Mouse (Mus musculus) B cell, adult (primary cell): ENCODE results near the gene Ddx39b. TPM values are rescaled to one million over a fixed set of nuclear protein-coding genes. Genes with fewer than 3 reads are reported as not detected.

Experiments
- total RNA-seq: library from RNA; stranded (reverse); gene quantifications from 4 replicates; pipeline ENCODE4 v1.2.4, GENCODE M21; 2023; ENCODE audit not compliant: inconsistent age

The Ddx39b gene
- total RNA-seq: 432 to 470 TPM (median 447 TPM) in 4 replicates

GRCm38 (mm10) chr17:35241305-35242014 is at the start of gene Ddx39b:
Gene Ddx39b, plus strand, starts transcription at chr17:35241746.

GRCm38 (mm10) chr17:35193881-35194843 is 47.4 kb upstream of the Ddx39b start, which contains the start of gene Ltb:
Gene Ltb, plus strand, starts transcription at chr17:35194439.

DNA sequence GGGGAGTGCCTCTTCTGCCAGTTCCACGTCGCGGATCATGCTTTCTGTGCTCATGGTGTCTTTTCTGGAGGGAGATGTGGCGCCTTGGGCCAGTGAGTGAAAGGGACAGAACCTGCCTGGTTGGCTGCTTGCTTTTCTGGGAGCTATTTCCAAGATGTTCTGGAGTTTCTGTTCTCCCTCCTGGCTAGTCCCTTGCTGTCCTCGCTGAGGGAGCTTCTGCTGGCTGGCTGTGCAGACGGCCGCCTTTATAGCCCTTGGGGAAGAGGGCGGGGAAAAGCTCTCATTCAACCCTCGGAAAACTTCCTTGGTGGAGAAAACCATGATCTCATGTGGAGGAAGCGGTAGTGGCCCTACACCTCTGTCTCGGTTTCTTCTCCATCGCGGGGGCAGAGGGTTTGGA is 39.8 kb upstream of the Ddx39b start, which contains the start of gene Tnf:
Gene Tnf (minus strand): TSS at position 221 of the 400 bp plus-strand sequence.

DNA sequence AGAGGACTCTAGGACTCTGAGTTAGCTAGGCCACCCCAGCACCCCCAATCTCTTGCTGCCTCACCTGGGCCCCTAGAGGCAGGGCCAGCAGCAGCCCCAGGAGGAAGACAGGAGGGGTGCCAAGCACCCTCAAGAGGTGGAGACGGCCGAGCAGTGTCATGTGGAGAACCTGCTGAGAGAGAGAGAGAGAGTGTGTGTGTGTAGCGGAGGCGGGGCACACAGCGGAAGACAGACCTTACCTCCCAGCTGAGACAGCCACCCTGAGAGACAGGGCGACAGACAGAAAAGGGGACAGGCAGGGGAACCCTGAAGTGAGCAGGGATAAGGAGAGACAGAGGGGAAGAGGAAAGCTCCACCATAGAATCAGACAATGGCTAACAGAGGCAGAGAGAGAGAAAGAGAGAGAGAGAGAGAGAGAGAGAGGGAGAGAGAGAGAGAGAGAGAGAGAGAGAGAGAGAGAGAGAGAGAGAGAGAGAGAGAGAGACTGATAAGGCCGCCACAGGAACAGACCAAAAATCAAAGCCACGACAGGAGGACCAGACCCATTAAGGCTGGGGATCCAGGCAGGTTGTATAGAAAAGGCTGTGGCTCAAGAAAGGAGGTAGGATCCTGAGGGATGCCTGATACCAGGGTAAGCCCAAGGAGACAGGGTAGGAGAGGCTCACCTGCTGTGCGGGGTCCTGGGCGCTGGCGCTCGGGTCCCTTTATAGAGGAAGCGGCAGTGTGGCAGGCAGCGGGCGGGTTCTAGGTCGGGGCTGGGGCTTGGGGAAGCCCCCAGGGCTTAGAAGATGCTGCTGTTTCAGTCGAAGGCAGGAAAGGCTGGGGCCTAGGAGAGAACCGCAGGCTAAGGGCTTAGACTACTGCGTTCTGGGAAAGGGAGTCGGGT is 36.8 kb upstream of the Ddx39b start, which contains the start of gene Lta:
Gene Lta (minus strand): TSS at position 858 of the 886 bp plus-strand sequence.

DNA sequence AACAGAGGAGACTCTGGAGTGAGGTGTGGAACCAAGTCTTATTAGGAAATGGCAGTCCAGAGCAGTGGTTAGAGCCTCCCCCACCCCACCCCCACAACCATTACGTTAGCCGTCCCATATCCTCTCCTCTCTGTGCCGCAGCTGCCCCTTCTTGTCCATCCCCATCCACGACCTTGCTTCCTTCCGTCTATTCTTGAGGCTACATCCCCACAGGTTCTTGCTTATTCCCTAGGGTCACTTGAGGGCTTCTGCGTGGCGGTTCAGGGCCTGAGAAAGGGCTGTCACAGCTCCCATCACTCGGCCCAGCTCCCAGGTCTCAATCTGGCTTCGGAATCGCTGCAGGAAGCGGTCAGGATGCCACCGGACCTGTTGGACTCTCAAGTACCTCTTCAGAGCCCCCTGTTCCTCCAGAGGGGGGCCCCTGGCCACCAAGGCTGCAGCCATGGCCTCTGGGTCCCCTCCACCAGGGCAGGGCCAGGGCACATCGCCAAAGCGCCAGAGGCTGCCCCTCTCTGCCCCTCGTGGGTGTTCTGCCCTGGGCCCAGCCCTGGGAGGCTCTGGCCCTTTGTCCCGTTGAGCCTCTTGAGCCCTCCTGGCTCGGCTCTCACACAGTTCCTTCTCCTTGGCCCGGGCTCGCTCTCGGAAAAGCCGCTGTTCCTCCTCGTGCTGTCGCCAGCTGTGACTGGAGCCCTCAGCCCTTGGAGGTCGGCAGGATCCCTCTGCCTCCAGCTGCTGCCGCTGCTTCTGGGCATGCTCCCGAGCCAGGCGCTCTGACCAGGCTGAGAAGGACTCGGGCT is 21.2 kb upstream of the Ddx39b start, which contains the start of gene Gm16181:
Gene Gm16181 (plus strand): TSS at position 679 of the 797 bp plus-strand sequence.

GRCm38 (mm10) chr17:35233114-35233980 is 8.2 kb upstream of the Ddx39b start, which contains the start of gene Atp6v1g2:
Gene Atp6v1g2, plus strand, starts transcription at chr17:35233660.

GRCm38 (mm10) chr17:35235614-35236389 is 5.7 kb upstream of the Ddx39b start, which contains the start of gene Nfkbil1:
Gene Nfkbil1, minus strand, starts transcription at chr17:35235792.

DNA sequence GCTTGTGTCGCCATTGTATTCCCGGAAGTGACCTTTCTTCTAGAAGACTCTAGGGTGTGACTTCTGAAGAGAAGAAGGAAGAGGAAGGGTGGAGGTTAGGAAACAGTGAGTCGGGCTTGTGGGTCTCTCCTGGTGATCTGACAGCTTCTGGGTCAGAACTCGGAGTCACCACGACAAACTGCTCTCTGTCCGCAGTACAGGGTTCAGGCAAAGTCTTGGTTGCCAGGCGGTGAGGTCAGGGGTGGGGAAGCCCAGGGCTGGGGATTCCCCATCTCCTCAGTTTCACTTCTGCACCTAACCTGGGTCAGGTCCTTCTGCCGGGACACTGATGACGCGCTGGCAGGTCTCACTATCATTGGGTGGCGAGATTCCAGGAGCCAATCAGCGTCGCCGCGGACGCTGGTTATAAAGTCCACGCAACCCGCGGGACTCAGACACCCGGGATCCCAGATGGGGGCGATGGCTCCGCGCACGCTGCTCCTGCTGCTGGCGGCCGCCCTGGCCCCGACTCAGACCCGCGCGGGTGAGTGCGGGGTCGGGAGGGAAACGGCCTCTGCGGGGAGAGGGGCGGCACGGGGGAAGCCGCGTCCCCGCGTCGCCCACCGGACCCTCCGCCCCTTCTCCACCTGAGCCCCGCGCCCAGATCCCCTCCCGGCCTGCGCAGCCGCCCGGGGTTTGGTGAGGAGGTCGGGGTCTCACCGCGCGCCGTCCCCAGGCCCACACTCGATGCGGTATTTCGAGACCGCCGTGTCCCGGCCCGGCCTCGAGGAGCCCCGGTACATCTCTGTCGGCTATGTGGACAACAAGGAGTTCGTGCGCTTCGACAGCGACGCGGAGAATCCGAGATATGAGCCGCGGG is 21.3 kb downstream of the Ddx39b start, which contains the start of gene H2-D1:
Gene H2-D1 (plus strand): TSS at position 67 of the 859 bp plus-strand sequence.

Other genes with a start within 250 kb of the Ddx39b start
- 269 to 300 TPM (median 290 TPM) in 4 replicates for gene Vars, start 240.8 kb upstream of the Ddx39b start, total RNA-seq
- gene Vwa7, start 225.2 kb upstream of the Ddx39b start, total RNA-seq: 0.16 to 0.54 TPM (median 0.25 TPM) in 4 replicates
- 3.4 to 6.4 TPM (median 4.6 TPM) in 4 replicates for gene Sapcd1, start 213.7 kb upstream of the Ddx39b start, total RNA-seq
- 6.1 to 10.5 TPM (median 9.2 TPM) in 4 replicates for gene Msh5, start 195.0 kb upstream of the Ddx39b start, total RNA-seq
- gene Clic1, start 191.8 kb upstream of the Ddx39b start, total RNA-seq: 196 to 218 TPM (median 210 TPM) in 4 replicates
- 2.6 to 4.8 TPM (median 4.2 TPM) in 4 replicates for gene Ddah2, start 182.7 kb upstream of the Ddx39b start, total RNA-seq
- gene Ly6g6c, start 176.4 kb upstream of the Ddx39b start, total RNA-seq: not detected in 4 replicates
- gene Mpig6b, start 175.6 kb upstream of the Ddx39b start, total RNA-seq: 0.45 TPM in 1 of 4 replicates, not detected in the others
- gene Ly6g6e, start 164.8 kb upstream of the Ddx39b start, total RNA-seq: not detected in 4 replicates
- gene Ly6g6d, start 163.7 kb upstream of the Ddx39b start, total RNA-seq: not detected in 4 replicates
- gene Ly6g6f, start 156.1 kb upstream of the Ddx39b start, total RNA-seq: not detected in 4 replicates
- 76.3 to 80.8 TPM (median 77.2 TPM) in 4 replicates for gene Abhd16a, start 152.5 kb upstream of the Ddx39b start, total RNA-seq
- not detected in 4 replicates for gene Ly6g5c, start 133.5 kb upstream of the Ddx39b start, total RNA-seq
- 0.93 to 1.6 TPM (median 1.2 TPM) in 4 replicates for gene Ly6g5b, start 126.3 kb upstream of the Ddx39b start, total RNA-seq
- 24.7 to 31.8 TPM (median 30.3 TPM) in 4 replicates for gene Gpank1, start 120.3 kb upstream of the Ddx39b start, total RNA-seq
- gene Csnk2b, start 119.7 kb upstream of the Ddx39b start, total RNA-seq: 121 to 143 TPM (median 135 TPM) in 4 replicates
- gene D17H6S53E, start 115.4 kb upstream of the Ddx39b start, total RNA-seq: 10.6 to 19.4 TPM (median 13.7 TPM) in 4 replicates
- 0.51 to 2.8 TPM (median 0.69 TPM) in 3 of 4 replicates, not detected in the other for gene Apom, start 109.7 kb upstream of the Ddx39b start, total RNA-seq
- 446 to 480 TPM (median 464 TPM) in 4 replicates for gene Bag6, start 106.6 kb upstream of the Ddx39b start, total RNA-seq
- 328 to 347 TPM (median 341 TPM) in 4 replicates for gene Prrc2a, start 76.8 kb upstream of the Ddx39b start, total RNA-seq
- gene Aif1, start 65.7 kb upstream of the Ddx39b start, total RNA-seq: 4.4 to 9.9 TPM (median 8.0 TPM) in 4 replicates
- gene Lst1, start 53.3 kb upstream of the Ddx39b start, total RNA-seq: 38.1 to 43.3 TPM (median 40.2 TPM) in 4 replicates
- 564 to 668 TPM (median 599 TPM) in 4 replicates for gene Ltb, start 47.3 kb upstream of the Ddx39b start, total RNA-seq
- gene Tnf, start 39.7 kb upstream of the Ddx39b start, total RNA-seq: 9.9 to 12.7 TPM (median 11.2 TPM) in 4 replicates
- gene Lta, start 36.4 kb upstream of the Ddx39b start, total RNA-seq: 31.8 to 44.1 TPM (median 36.1 TPM) in 4 replicates
- not detected in 4 replicates for gene Gm16181, start 20.9 kb upstream of the Ddx39b start, total RNA-seq
- gene Atp6v1g2, start 8.1 kb upstream of the Ddx39b start, total RNA-seq: 1.6 to 2.5 TPM (median 2.1 TPM) in 4 replicates
- gene Nfkbil1, start 6.0 kb upstream of the Ddx39b start, total RNA-seq: 13.3 to 15.9 TPM (median 13.7 TPM) in 4 replicates
- gene H2-D1, start 21.0 kb downstream of the Ddx39b start, total RNA-seq: 1,753 to 1,919 TPM (median 1,880 TPM) in 4 replicates
- 11.8 to 16.3 TPM (median 15.1 TPM) in 4 replicates for gene H2-Q1, start 78.7 kb downstream of the Ddx39b start, total RNA-seq
- 6.7 to 12.2 TPM (median 10.3 TPM) in 4 replicates for gene H2-Q2, start 100.5 kb downstream of the Ddx39b start, total RNA-seq
- 342 to 364 TPM (median 361 TPM) in 4 replicates for gene H2-Q4, start 137.9 kb downstream of the Ddx39b start, total RNA-seq
- 271 to 340 TPM (median 322 TPM) in 4 replicates for gene H2-Q6, start 183.1 kb downstream of the Ddx39b start, total RNA-seq
- gene H2-Q7, start 197.4 kb downstream of the Ddx39b start, total RNA-seq: 154 to 200 TPM (median 183 TPM) in 4 replicates
- gene H2-Q10, start 228.3 kb downstream of the Ddx39b start, total RNA-seq: 55.8 to 66.3 TPM (median 64.4 TPM) in 4 replicates